Mouse (Mus musculus): Measurements from ENCODE around the gene Rbl2.

- TF ChIP-seq GATA1 (IDR thresholded peaks at IDR 0.05; ENCODE audit: borderline replicate concordance, low read length) (no peak), FLI1 (IDR thresholded peaks at IDR 0.05; ENCODE audit: low read length) (no peak)
Measured at GRCm38 (mm10) chr8:91134070-91134475, 64.2 kb downstream of the Rbl2 start.

Measured in megakaryocyte, embryonic 14.5 days (primary cell).